In genomic region chr6:50545412-50546043, GRCm38 (mm10) we compare ENCODE assay signal across 8 mouse cellular contexts. TPM values are rescaled to one million over a fixed set of nuclear protein-coding genes. Genes with fewer than 3 reads are reported as not detected.
A peak's percentile ranks its signal among the peaks of the same experiment; 100 is the strongest.
DNase-seq lines count a peak whose midpoint lies in the region; ATAC-seq and TF ChIP-seq lines count a peak whose summit lies in the region.

No protein-coding gene starts in this region.

- H3K27ac ChIP-seq in hindbrain, embryonic 11.5 days (ENCODE audit: low read depth, low read length): no peak overlapping the region
- no peak overlapping the region for H3K27ac ChIP-seq in hindbrain, embryonic 12.5 days
- H3K27ac ChIP-seq in CH12.LX (ENCODE audit: insufficient read depth, low read depth): no peak overlapping the region
- H3K27ac ChIP-seq in heart, embryonic 13.5 days (replicated peaks): no peak overlapping the region
- H3K27ac ChIP-seq in midbrain, embryonic 15.5 days: no peak overlapping the region

- H3K4me2 ChIP-seq in hindbrain, embryonic 11.5 days (replicated peaks; ENCODE audit: low read depth, low read length): no peak overlapping the region
- H3K4me2 ChIP-seq in hindbrain, embryonic 12.5 days (replicated peaks): no peak overlapping the region
- H3K4me2 ChIP-seq in CH12.LX (ENCODE audit: insufficient read depth, low read depth, poor library complexity, severe bottlenecking): peak overlapping the region; percentile 71; the same call in 1 of the 2 replicates
- H3K4me2 ChIP-seq in heart, embryonic 13.5 days: peak overlapping the region; percentile 49
- H3K4me2 ChIP-seq in midbrain, embryonic 15.5 days: no peak overlapping the region

- H3K9me3 ChIP-seq in hindbrain, embryonic 11.5 days (ENCODE audit: control insufficient read depth, low read length): no peaks in the 10 kb centered on the region
- no peaks in the 10 kb centered on the region for H3K9me3 ChIP-seq in hindbrain, embryonic 12.5 days (replicated peaks)
- peaks cover 5% of the 10 kb centered on the region for H3K9me3 ChIP-seq in CH12.LX (replicated peaks; ENCODE audit: low read length)
- no peaks in the 10 kb centered on the region for H3K9me3 ChIP-seq in heart, embryonic 13.5 days
- no peaks in the 10 kb centered on the region for H3K9me3 ChIP-seq in midbrain, embryonic 15.5 days

- TF ChIP-seq CTCF in CH12.LX (conservative IDR thresholded peaks at IDR 0.05 in 1 of 2, IDR thresholded peaks at IDR 0.05 in 1 of 2; ENCODE audit: low read depth in 2 of 2, low read length in 2 of 2): peak; percentile 89

- no peaks in the 10 kb centered on the region for H3K27me3 ChIP-seq in hindbrain, embryonic 11.5 days (ENCODE audit: control insufficient read depth, insufficient read depth, low read length)
- H3K27me3 ChIP-seq in hindbrain, embryonic 12.5 days: no peaks in the 10 kb centered on the region
- no peaks in the 10 kb centered on the region for H3K27me3 ChIP-seq in CH12.LX (replicated peaks)
- no peaks in the 10 kb centered on the region for H3K27me3 ChIP-seq in heart, embryonic 13.5 days (replicated peaks)
- no peaks in the 10 kb centered on the region for H3K27me3 ChIP-seq in midbrain, embryonic 15.5 days (replicated peaks)

- intact Hi-C loops in left cerebral cortex, postnatal 4 days (cut with DNase I): loop anchor here (10.0 kb wide), 1 partner anchor 621 kb away; no protein-coding TSS in a partner anchor

- TF ChIP-seq RAD21 in CH12.LX (IDR thresholded peaks at IDR 0.05; ENCODE audit: low read depth, low read length): peak; percentile 88

- H3K79me2 ChIP-seq in CH12.LX (replicated peaks; ENCODE audit: control insufficient read depth, extremely low read depth, insufficient read depth, poor library complexity, severe bottlenecking): no peaks in the 10 kb centered on the region

- dilution Hi-C loops in CH12.LX (cut with MboI; ENCODE audit: extremely low pct_ligation_motif_present, extremely low pct_unique_long_range_greater_than_20kb, low sequenced_read_pairs): no loop called here

- TF ChIP-seq EP300 in CH12.LX (IDR thresholded peaks at IDR 0.05; ENCODE audit: low read length): no peak

- ATAC-seq in hindbrain, embryonic 11.5 days (ENCODE audit: low FRiP score): no peak
- ATAC-seq in hindbrain, embryonic 12.5 days (ENCODE audit: low FRiP score): no peak
- ATAC-seq in heart, embryonic 13.5 days (ENCODE audit: extremely low read depth, insufficient number of reproducible peaks, low FRiP score, low TSS enrichment): no peak
- 0 out of 2 replicates have a peak, but pooled peaks have one; percentile 45 for ATAC-seq in midbrain, embryonic 15.5 days (replicated peaks)

- WGBS in hindbrain, embryonic 11.5 days: 28% methylated on average over 10 of the region's 10 CpGs
- 30% methylated on average over 10 of the region's 10 CpGs for WGBS in hindbrain, embryonic 12.5 days
- WGBS in heart, embryonic 13.5 days: 23% methylated on average over 10 of the region's 10 CpGs
- 26% methylated on average over 10 of the region's 10 CpGs for WGBS in midbrain, embryonic 15.5 days

- no peaks in the 10 kb centered on the region for H3K36me3 ChIP-seq in hindbrain, embryonic 11.5 days (ENCODE audit: control insufficient read depth, insufficient read depth, low read length)
- H3K36me3 ChIP-seq in hindbrain, embryonic 12.5 days: no peaks in the 10 kb centered on the region
- H3K36me3 ChIP-seq in CH12.LX (replicated peaks in 1 of 2; ENCODE audit: control insufficient read depth in 1 of 2, insufficient read depth in 1 of 2, low read length in 1 of 2): no peaks in the 10 kb centered on the region
- no peaks in the 10 kb centered on the region for H3K36me3 ChIP-seq in heart, embryonic 13.5 days
- H3K36me3 ChIP-seq in midbrain, embryonic 15.5 days (replicated peaks): no peaks in the 10 kb centered on the region

- H3K4me3 ChIP-seq in hindbrain, embryonic 11.5 days (ENCODE audit: low read depth, low read length): no peak overlapping the region
- H3K4me3 ChIP-seq in hindbrain, embryonic 12.5 days: no peak overlapping the region
- no peak overlapping the region for H3K4me3 ChIP-seq in CH12.LX (replicated peaks in 1 of 3; ENCODE audit: low read depth in 2 of 3, low read length in 2 of 3, poor library complexity in 1 of 3)
- no peak overlapping the region for H3K4me3 ChIP-seq in heart, embryonic 13.5 days
- no peak overlapping the region for H3K4me3 ChIP-seq in midbrain, embryonic 15.5 days

- H3K9ac ChIP-seq in hindbrain, embryonic 11.5 days (ENCODE audit: low read depth, low read length): no peak overlapping the region
- no peak overlapping the region for H3K9ac ChIP-seq in hindbrain, embryonic 12.5 days
- H3K9ac ChIP-seq in CH12.LX (ENCODE audit: insufficient read depth, low read depth): peak overlapping the region; percentile 39; the same call in 1 of the 2 replicates
- no peak overlapping the region for H3K9ac ChIP-seq in heart, embryonic 13.5 days
- H3K9ac ChIP-seq in midbrain, embryonic 15.5 days: no peak overlapping the region

- no peaks in the 10 kb centered on the region for H3K4me1 ChIP-seq in hindbrain, embryonic 11.5 days (replicated peaks; ENCODE audit: control insufficient read depth, insufficient read depth, low read length)
- no peaks in the 10 kb centered on the region for H3K4me1 ChIP-seq in hindbrain, embryonic 12.5 days
- peaks cover under 1 to 7% of the 10 kb centered on the region in 2 experiments; a peak in 2 of 4 replicates for H3K4me1 ChIP-seq in CH12.LX (ENCODE audit: control insufficient read depth in 1 of 2, insufficient read depth in 2 of 2)
- peaks cover 4% of the 10 kb centered on the region for H3K4me1 ChIP-seq in heart, embryonic 13.5 days
- H3K4me1 ChIP-seq in midbrain, embryonic 15.5 days: no peaks in the 10 kb centered on the region

- no peak for TF ChIP-seq POLR2A in CH12.LX (IDR thresholded peaks at IDR 0.05; ENCODE audit: low read depth, low read length)

- in situ Hi-C loops in CH12.LX (cut with MboI; ENCODE audit: low pct_ligation_motif_present, low pct_unique_long_range_greater_than_20kb, low sequenced_read_pairs): loop anchor here (25.0 kb wide), 2 partner anchors 433 to 1033 kb away; partner anchors contain the start of gene Mpp6

- peak; percentile 69 for DNase-seq in hindbrain, embryonic 11.5 days (ENCODE audit: low spot score)
- DNase-seq in CH12.LX (ENCODE audit: extremely low read depth): peak; percentile 67
- peak; percentile 35 for DNase-seq in c-Kit-positive CD71-positive TER-119-negative erythroid progenitor cells, embryonic 14.5 days (ENCODE audit: low read depth)
- DNase-seq in left cerebral cortex, postnatal 4 days: peak; percentile 21
- no peak for DNase-seq in urinary bladder, adult 2 months (ENCODE audit: low spot score)

TF ChIP-seq in CH12.LX, 34 proteins besides CTCF, POLR2A, EP300 and RAD21 (continues in another document):
- TF ChIP-seq ELF1 (IDR thresholded peaks at IDR 0.05; ENCODE audit: low read depth, low read length): peak; percentile 73
- no peak for TF ChIP-seq HCFC1 (IDR thresholded peaks at IDR 0.05; ENCODE audit: low read depth, low read length)
- TF ChIP-seq PAX5 (IDR thresholded peaks at IDR 0.05; ENCODE audit: low read length): no peak
- no peak for TF ChIP-seq JUN (IDR thresholded peaks at IDR 0.05; ENCODE audit: insufficient read depth, low read depth, low read length)
- TF ChIP-seq TCF12 (IDR thresholded peaks at IDR 0.05; ENCODE audit: low read depth, low read length): no peak
- TF ChIP-seq E2F4 (IDR thresholded peaks at IDR 0.05; ENCODE audit: insufficient replicate concordance, low read depth, low read length): no peak
- peak; percentile 35; the same call in 1 of the 2 replicates for TF ChIP-seq MXI1 (IDR thresholded peaks at IDR 0.05; ENCODE audit: low read depth, low read length)
- TF ChIP-seq RCOR1 (conservative IDR thresholded peaks at IDR 0.05; ENCODE audit: low read depth, low read length): no peak
- TF ChIP-seq ZKSCAN1 (IDR thresholded peaks at IDR 0.05; ENCODE audit: borderline replicate concordance, low read depth, low read length): no peak
- no peak for TF ChIP-seq KAT2A (IDR thresholded peaks at IDR 0.05; ENCODE audit: insufficient replicate concordance, low read length)
- TF ChIP-seq TBP (conservative IDR thresholded peaks at IDR 0.05; ENCODE audit: low read depth, low read length): no peak
- TF ChIP-seq GABPA (IDR thresholded peaks at IDR 0.05; ENCODE audit: insufficient replicate concordance, low read depth, low read length): no peak
- peak; percentile 65 for TF ChIP-seq SMC3 (IDR thresholded peaks at IDR 0.05; ENCODE audit: low read depth, low read length)
- no peak for TF ChIP-seq ETS1 (conservative IDR thresholded peaks at IDR 0.05; ENCODE audit: low read depth, low read length)
- TF ChIP-seq USF2 (conservative IDR thresholded peaks at IDR 0.05; ENCODE audit: low read depth, low read length): peak; percentile 58
- TF ChIP-seq CHD2 (IDR thresholded peaks at IDR 0.05; ENCODE audit: low read length): no peak
- 0 out of 2 replicates have a peak, but pooled peaks have one; percentile 6 for TF ChIP-seq ZC3H11A (IDR thresholded peaks at IDR 0.05; ENCODE audit: low read depth, low read length)
- TF ChIP-seq JUND (conservative IDR thresholded peaks at IDR 0.05; ENCODE audit: low read depth, low read length): 0 out of 2 replicates have a peak, but pooled peaks have one; percentile 12

RNA-seq across cellular contexts. Expression of gene Cycs, which starts 20.8 kb away (rescaled TPM):
- polyA plus RNA-seq in hindbrain, embryonic 11.5 days (2014; fragmentation: Nextera tagmentation; extraction: Ambion mirVana): 75.6 and 75.9 TPM in 2 replicates
- polyA plus RNA-seq in hindbrain, embryonic 12.5 days (2016; fragmentation: Nextera tagmentation; extraction: Ambion mirVana): 59.7 and 65.1 TPM in 2 replicates
- total RNA-seq in CH12.LX (2012; rRNA removed) (44.6 and 78.9 TPM in 2 replicates), CH12.LX (2014; rRNA removed) (122 and 137 TPM in 2 replicates)
- 23.0 and 34.2 TPM in 2 replicates for polyA plus RNA-seq in CH12.LX (2012; ENCODE audit: insufficient read length, low read depth)
- polyA plus RNA-seq in heart, embryonic 13.5 days (2015; fragmentation: Nextera tagmentation; extraction: Ambion mirVana): 161 and 179 TPM in 2 replicates
- total RNA-seq in left cerebral cortex, postnatal 4 days (2021): 10 to 100 TPM; 32.3 to 35.4 TPM
- 65.9 and 67.7 TPM in 2 replicates for polyA plus RNA-seq in midbrain, embryonic 15.5 days (2015; fragmentation: Nextera tagmentation; extraction: Ambion mirVana)
- 34.3 and 42.2 TPM in 2 replicates for polyA plus RNA-seq in urinary bladder, adult 2 months (2012; rRNA removed)

RNA-seq across cellular contexts. Expression of gene 4921507P07Rik, which starts 50.9 kb away (rescaled TPM):
- 0.95 and 1.1 TPM in 2 replicates for polyA plus RNA-seq in hindbrain, embryonic 11.5 days (2014; fragmentation: Nextera tagmentation; extraction: Ambion mirVana)
- 1.1 and 1.2 TPM in 2 replicates for polyA plus RNA-seq in hindbrain, embryonic 12.5 days (2016; fragmentation: Nextera tagmentation; extraction: Ambion mirVana)
- not detected in 2 replicates for total RNA-seq in CH12.LX (2012; rRNA removed)
- total RNA-seq in CH12.LX (2014; rRNA removed): not detected in 2 replicates
- polyA plus RNA-seq in CH12.LX (2012; ENCODE audit: insufficient read length, low read depth): 0.13 and 0.14 TPM in 2 replicates
- polyA plus RNA-seq in heart, embryonic 13.5 days (2015; fragmentation: Nextera tagmentation; extraction: Ambion mirVana): 0.41 and 0.48 TPM in 2 replicates
- total RNA-seq in left cerebral cortex, postnatal 4 days (2021): 1 to 10 TPM; 1.4 TPM
- polyA plus RNA-seq in midbrain, embryonic 15.5 days (2015; fragmentation: Nextera tagmentation; extraction: Ambion mirVana): 3.1 and 3.2 TPM in 2 replicates
- polyA plus RNA-seq in urinary bladder, adult 2 months (2012; rRNA removed): 3.6 and 4.4 TPM in 2 replicates

Comparison
In these comparisons a context has a peak if more than half of its experiments do, and no peak if none do; other contexts are left out.
1. H3K4me2 ChIP-seq: peak in CH12.LX (single experiment) and heart, embryonic 13.5 days (single experiment); none in hindbrain, embryonic 11.5 days (single experiment), hindbrain, embryonic 12.5 days (single experiment) and midbrain, embryonic 15.5 days (single experiment).